Mouse (Mus musculus) ovary, adult 2 months (tissue): Measurements from ENCODE around the gene Cox6b1. TPM values are rescaled to one million over a fixed set of nuclear protein-coding genes. Genes with fewer than 3 reads are reported as not detected.

Experiments used
- polyA plus RNA-seq: library from polyadenylated mRNA; depleted of rRNA; stranded (reverse); fragments of >200 nt; gene quantifications from 2 replicates; pipeline ENCODE4 v1.2.3, GENCODE M21; 2012; rRNA removed

The Cox6b1 gene
- 216 and 385 TPM in 2 replicates for polyA plus RNA-seq

DNA sequence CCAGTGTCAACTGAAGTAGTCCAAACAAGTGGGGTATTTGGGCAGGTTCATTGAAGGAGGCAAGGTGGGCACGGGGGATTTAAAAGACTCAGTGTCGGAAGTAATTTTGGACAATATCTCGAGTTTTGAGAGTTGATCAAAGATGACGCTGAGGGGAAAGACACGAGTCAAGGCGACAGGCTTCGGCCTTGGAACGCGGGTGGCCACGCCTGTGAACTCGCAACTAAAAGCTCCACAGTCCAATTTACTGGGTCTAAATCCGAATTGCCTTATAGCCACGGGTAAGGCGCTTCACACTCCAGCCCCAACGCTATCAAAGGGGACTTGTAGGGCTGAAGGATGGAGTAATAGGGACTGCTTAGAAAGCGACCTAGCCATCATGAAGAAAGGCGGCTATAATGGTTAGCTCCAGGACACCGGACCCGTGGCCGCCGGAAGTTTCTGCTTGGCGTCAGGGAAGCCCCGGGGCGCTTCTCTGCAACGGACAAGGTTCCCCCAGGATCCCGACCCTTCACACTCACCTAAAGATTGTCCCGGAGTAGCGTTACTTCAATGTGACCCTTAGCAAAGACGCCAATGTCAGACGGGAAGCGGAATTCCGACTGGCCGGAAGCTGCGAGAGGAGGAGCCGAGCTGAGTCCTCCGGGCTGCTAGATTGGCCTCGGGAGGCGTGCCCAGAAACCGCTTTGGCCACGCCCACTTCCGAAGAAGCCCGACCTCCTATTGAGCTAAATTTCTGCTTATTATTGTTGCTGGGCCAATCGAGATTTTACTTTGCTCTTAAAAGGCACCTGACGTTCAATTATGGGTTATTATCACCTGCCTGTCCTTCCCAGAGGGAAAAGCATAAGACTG lies at the start of gene Cox6b1:
Gene Cox6b1 (minus strand): TSS at position 622 of the 855 bp plus-strand sequence.

DNA sequence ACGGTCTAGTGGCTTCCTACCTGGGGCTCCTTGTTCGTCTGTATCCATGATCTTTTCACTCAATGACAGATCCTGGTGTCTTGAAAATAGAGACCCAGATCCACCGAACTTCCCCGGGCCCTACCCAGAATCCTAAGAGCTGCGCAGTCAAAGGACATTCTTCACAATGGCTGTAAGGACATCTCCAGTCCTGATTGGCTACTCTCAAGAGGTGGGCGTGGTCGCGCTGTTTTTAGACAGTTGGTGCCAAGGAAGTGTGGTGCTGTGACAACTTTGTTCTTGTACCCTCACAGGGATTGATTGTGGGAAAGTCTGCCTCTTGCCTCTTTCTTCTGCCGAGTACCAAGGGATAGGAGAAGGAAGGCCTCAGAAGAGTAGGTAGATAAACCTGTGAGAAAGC lies 45.5 kb upstream of the Cox6b1 start, which contains the start of gene Pmis2:
Gene Pmis2 (minus strand): TSS at position 126 of the 400 bp plus-strand sequence.

DNA sequence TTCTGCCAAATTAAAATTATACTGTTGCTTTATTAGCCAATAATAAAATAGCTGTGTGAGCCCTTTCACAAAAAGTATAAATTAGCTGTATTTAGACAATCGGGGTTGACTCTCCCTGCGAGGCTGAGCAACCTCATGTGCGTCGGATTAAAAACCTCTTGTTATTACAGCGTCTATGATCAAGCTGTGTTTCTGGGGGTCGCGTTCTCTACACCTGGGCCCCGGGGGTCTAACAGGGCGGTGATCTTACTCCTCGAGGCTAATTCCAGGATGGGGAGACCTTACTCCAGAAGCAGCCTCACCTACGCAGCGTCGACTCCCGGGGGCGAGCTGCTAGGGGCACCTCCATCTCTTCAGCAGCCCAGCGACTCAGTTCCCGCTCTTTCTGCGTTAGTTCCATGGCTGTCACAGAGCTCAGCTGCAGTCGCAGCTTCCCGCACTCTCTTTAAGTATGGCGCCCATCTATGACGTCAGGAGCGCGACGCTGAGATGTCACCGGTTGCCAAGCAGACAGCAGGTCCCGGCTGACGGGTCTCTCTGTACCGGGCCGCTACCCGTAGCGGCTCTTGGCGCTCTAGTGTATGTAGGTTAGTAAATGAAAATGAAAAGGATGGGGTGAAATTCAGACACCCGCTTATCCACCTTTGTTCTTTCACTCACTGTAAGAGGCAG lies 38.7 kb upstream of the Cox6b1 start, which contains the start of gene Haus5:
Gene Haus5 (minus strand): TSS at position 466 of the 672 bp plus-strand sequence.

DNA sequence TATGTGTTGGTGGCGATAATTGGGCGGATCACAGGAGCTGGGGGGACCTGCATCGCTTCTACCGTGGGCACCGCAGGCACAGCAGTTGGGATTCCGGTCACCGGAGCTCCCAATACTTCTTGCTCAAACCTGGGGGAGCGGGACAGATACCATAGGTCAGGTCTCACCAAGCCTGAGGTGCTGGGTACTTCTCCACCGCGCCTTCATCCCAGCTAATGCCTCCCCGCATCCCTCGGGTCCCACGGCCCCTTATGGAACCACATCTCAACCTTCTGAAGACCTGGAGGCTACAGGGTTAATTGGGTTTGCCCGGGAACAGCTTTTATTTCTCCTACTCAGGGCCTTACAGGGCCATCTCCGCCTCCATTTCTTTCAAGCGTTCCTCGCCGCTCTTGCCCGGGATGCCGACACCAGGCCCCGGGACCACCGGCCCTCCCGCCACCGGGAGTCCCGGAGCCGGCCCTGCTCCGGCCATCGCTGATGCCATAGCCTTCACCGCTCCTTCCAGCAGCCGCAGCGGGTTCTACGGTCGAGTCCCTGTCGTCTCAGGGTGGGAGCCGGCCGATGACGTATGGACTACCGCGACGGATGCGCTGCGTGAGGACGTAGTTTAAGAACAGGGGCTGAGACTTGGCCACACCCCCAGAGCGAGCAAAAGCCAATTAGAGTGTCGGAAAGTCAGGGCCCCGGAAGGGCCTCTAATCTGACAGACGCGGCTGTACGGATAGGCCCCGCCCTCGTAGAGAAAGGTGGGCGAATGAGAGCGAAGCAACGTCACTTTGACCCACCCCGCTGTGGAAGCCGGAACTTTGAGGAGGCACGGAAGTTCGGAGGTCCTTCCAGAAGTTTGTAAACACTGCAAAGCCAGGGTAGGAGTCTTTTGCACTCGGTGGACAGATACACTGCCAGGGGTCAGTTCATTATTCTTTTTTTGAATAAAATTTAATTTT lies 23.9 kb upstream of the Cox6b1 start, which contains the start of gene Rbm42:
Gene Rbm42 (minus strand): TSS at position 727 of the 950 bp plus-strand sequence.

DNA sequence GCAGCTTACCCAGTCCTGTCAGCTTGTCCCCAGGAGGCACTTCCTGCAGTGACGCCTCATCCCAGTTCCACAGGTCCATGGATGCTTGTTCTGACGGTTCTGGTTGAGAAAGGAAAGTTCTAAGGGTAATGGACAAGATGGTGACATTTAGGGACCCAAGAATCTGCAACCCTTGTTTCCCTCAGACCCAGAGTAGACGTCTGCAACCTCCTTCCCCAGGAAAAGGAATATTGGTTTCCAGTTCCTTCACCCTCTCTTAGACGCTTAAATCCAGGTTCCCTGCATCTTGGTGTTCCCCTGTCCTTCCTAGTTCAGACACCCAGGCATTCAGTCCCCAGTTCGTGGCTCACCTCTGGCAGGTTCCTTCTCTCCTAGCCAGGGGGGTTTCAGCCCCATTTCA lies 9.8 kb upstream of the Cox6b1 start, which contains the start of gene Etv2:
Gene Etv2 (minus strand): TSS at position 101 of the 400 bp plus-strand sequence.

DNA sequence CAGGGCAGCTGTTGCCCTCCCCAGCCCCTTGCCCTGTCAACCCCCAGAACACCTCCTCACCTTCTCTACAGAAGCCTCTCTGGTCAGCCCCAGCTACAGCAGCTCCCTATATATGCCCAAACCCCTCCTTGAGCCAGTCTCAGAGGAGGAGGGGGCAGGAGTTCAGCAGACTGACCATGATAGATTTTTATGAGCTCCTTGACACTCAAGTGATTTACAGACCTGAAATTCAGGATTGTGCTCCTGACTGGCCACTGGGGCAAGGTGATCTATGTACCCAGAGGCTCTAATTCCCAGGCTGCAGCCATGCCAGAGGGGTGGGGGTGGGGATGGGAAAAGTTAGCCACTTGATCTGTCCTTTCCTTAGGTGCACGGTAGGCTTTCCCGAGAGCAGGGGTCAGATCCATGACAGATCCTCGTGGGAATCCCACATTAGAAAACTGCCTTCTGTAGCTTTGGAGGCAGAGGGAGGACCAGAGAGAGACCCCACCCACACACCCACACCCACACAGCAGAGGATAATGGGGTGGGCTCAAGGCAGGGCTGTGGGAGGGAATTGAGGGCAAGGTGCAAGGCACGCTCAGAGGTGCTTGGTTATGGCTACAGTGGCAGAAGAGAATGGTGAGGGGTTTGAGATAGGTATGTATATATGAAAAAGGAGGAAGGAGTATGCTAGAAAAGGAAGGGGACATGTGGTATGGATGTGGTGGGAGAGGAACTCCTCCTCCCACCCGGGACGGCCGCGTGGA lies 13.1 kb downstream of the Cox6b1 start, which contains the start of gene Upk1a:
Gene Upk1a (minus strand): TSS at position 194 of the 749 bp plus-strand sequence.

DNA sequence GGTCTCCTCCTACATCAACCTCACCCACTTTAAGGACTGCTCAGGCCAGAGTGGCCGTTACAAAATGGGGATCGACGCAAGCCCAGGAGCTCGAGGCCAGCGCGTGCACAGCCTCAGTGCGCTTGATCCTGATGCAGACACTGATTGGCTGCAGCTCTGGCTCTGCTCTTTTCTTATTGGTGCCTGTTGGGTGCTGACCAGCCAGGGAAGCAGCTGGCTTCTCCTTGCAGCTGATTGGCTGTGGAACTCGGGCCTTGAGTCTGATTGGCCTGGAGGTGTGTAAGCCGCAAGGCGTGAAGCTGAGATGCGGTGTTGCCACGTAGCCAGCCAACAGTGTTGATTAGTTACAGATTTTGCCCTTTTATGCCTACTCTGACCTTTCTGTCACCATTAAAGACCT lies 27.2 kb downstream of the Cox6b1 start, which contains the start of gene Zbtb32:
Gene Zbtb32 (minus strand): TSS at position 124 of the 400 bp plus-strand sequence.

DNA sequence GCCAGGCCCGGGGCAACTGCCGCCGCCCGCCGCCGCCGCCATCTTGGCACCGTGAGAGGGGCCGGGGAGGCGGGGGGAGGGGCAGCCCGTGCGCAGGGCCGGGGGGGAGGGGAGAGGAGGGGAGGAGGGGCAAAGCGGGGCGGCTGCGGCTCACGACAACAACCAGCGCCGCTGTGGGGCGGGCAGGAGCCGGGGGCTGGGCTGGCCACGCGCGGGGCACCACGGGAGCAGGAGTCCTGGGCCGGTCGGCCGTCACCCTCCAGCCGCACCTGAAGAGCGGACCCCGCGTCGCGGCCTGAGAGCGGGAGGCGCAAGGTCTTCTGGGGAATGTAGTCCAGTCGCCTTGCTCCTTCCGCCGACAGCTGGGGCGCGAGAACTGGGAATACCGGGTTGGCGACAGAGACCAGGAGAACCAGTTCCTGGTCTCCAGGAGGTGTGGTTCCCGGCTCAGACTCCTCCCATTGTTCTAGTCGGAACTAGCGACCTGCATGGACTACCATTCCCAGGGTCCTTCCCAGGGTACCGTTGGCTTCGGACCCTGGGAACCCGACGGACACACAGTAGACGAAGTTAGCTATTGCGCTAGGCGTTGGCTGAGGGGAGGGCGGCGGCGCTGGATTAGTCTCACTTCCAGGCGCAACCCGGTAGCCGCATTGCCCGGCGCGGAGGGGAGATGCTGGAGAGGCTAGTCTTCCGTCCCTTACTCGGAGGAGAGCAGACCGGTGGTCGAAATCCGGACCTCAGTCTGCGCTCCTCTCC lies 37.1 kb downstream of the Cox6b1 start, which contains the start of gene Kmt2b:
Gene Kmt2b (minus strand): TSS at position 51 of the 759 bp plus-strand sequence.

Other genes starting within 250 kb of the Cox6b1 start
- gene Tyrobp, start 212.4 kb downstream of the Cox6b1 start, polyA plus RNA-seq, result 122 and 192 TPM in 2 replicates
- 10.0 and 17.3 TPM in 2 replicates for gene Hcst, start 206.3 kb downstream of the Cox6b1 start, polyA plus RNA-seq
- gene Nfkbid, start 204.4 kb downstream of the Cox6b1 start, polyA plus RNA-seq, result 2.7 and 3.1 TPM in 2 replicates
- gene Aplp1, start 180.6 kb downstream of the Cox6b1 start, polyA plus RNA-seq, result 8.6 and 11.4 TPM in 2 replicates
- not detected in 2 replicates for gene Kirrel2, start 168.5 kb downstream of the Cox6b1 start, polyA plus RNA-seq
- gene Nphs1, start 167.8 kb downstream of the Cox6b1 start, polyA plus RNA-seq, result not detected in 2 replicates
- gene Prodh2, start 132.5 kb downstream of the Cox6b1 start, polyA plus RNA-seq, result 0.24 and 0.52 TPM in 2 replicates
- 26.8 and 28.0 TPM in 2 replicates for gene Arhgap33, start 91.1 kb downstream of the Cox6b1 start, polyA plus RNA-seq
- 35.0 and 43.0 TPM in 2 replicates for gene Hspb6, start 74.0 kb downstream of the Cox6b1 start, polyA plus RNA-seq
- 16.8 and 22.1 TPM in 2 replicates for gene Proser3, start 73.9 kb downstream of the Cox6b1 start, polyA plus RNA-seq
- gene Lin37, start 66.3 kb downstream of the Cox6b1 start, polyA plus RNA-seq, result 38.6 and 52.1 TPM in 2 replicates
- gene U2af1l4, start 62.9 kb downstream of the Cox6b1 start, polyA plus RNA-seq, result 54.3 and 70.9 TPM in 2 replicates
- 1.2 and 1.7 TPM in 2 replicates for gene Gm49396, start 62.8 kb downstream of the Cox6b1 start, polyA plus RNA-seq
- gene Psenen, start 62.5 kb downstream of the Cox6b1 start, polyA plus RNA-seq, result 84.6 and 110 TPM in 2 replicates
- 5.7 and 6.6 TPM in 2 replicates for gene Igflr1, start 60.7 kb downstream of the Cox6b1 start, polyA plus RNA-seq
- 57.6 and 63.3 TPM in 2 replicates for gene Kmt2b, start 37.4 kb downstream of the Cox6b1 start, polyA plus RNA-seq
- 0.88 and 1.4 TPM in 2 replicates for gene Zbtb32, start 27.2 kb downstream of the Cox6b1 start, polyA plus RNA-seq
- gene Upk1a, start 13.3 kb downstream of the Cox6b1 start, polyA plus RNA-seq, result 174 and 233 TPM in 2 replicates
- not detected in 2 replicates for gene Etv2, start 9.7 kb upstream of the Cox6b1 start, polyA plus RNA-seq
- 104 and 110 TPM in 2 replicates for gene Rbm42, start 24.2 kb upstream of the Cox6b1 start, polyA plus RNA-seq
- 17.8 and 20.4 TPM in 2 replicates for gene Haus5, start 38.8 kb upstream of the Cox6b1 start, polyA plus RNA-seq
- gene Pmis2, start 45.5 kb upstream of the Cox6b1 start, polyA plus RNA-seq, result not detected in 2 replicates
- gene 2200002J24Rik, start 72.8 kb upstream of the Cox6b1 start, polyA plus RNA-seq, result 1.6 and 4.1 TPM in 2 replicates
- 1.9 and 3.4 TPM in 2 replicates for gene Atp4a, start 86.1 kb upstream of the Cox6b1 start, polyA plus RNA-seq
- 293 and 358 TPM in 2 replicates for gene Tmem147, start 103.4 kb upstream of the Cox6b1 start, polyA plus RNA-seq
- gene Gapdhs, start 117.5 kb upstream of the Cox6b1 start, polyA plus RNA-seq, result not detected in 2 replicates
- 7.5 and 9.7 TPM in 2 replicates for gene Sbsn, start 125.3 kb upstream of the Cox6b1 start, polyA plus RNA-seq
- gene Dmkn, start 137.6 kb upstream of the Cox6b1 start, polyA plus RNA-seq, result 36.0 and 40.0 TPM in 2 replicates
- not detected in 2 replicates for gene Krtdap, start 161.7 kb upstream of the Cox6b1 start, polyA plus RNA-seq
- gene Ffar2, start 197.6 kb upstream of the Cox6b1 start, polyA plus RNA-seq, result 5.7 and 6.9 TPM in 2 replicates
- not detected in 2 replicates for gene Ffar3, start 230.0 kb upstream of the Cox6b1 start, polyA plus RNA-seq
- 0.02 and 0.07 TPM in 2 replicates for gene Ffar1, start 235.4 kb upstream of the Cox6b1 start, polyA plus RNA-seq